Mouse (Mus musculus) neutrophil, adult 5-6 weeks (primary cell): Measurements from ENCODE around the gene Xpo5. TPM values are rescaled to one million over a fixed set of nuclear protein-coding genes. Genes with fewer than 3 reads are reported as not detected.

Source experiments
- ATAC-seq: fragments of 151-379, 151-347 bp; 2 replicates; pipeline ENCODE4 v1.8.0; 2017; ENCODE audit warnings: mild to moderate bottlenecking, moderate TSS enrichment; ENCODE audit not compliant: insufficient number of reproducible peaks, poor library complexity, low FRiP score, severe bottlenecking; ENCODE audit errors: extremely low read depth
- total RNA-seq: library from RNA; stranded (forward); fragments of 200-1000 nt; gene quantifications from 2 replicates; pipeline ENCODE4 v1.2.3, GENCODE M21; 2017

Gene Xpo5
- total RNA-seq, 1 experiment from 2014 or later: 37.5 TPM

DNA sequence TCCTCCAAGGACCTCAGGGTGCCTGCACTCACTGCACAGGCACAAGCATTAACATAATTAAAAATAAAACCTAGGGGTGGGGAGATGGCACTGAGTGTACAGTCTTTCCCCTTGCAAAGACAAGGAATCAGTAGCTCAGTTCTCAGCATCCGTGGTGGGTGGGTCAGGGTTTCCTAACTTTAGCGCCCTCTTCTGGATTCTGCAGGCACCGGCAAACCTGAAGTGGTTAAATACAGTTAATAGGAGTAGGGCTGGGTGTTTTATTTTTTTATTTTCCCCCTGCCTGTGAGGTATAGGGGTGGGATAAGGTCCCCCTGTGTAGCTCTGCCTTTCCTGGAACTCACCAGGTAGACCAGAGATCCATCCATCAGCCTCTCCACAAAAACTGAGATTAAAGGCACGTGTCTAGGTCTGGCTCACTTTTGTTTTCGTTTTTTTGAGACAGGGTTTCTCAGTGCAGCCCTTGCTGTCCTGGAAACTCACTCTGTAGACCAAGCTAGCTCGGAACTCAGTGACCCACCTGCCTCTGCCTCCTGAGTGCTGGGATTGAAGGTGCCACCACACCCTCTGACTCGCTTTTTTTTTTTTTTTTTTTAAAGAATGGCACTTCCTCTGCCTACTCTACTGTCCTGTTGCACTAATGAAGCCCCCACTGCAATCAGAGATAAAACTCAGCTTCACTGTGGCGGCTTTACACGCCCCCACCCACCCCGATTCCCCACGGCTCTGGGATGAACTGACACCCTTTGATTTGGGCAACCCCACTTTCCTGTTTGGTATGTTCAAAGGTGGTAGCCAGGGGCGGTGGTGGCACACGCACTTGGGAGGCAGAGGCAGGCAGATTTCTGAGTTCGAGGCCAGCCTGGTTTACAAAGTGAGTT, 50.2 kb downstream of the Xpo5 start:
- ATAC-seq: no peak

DNA sequence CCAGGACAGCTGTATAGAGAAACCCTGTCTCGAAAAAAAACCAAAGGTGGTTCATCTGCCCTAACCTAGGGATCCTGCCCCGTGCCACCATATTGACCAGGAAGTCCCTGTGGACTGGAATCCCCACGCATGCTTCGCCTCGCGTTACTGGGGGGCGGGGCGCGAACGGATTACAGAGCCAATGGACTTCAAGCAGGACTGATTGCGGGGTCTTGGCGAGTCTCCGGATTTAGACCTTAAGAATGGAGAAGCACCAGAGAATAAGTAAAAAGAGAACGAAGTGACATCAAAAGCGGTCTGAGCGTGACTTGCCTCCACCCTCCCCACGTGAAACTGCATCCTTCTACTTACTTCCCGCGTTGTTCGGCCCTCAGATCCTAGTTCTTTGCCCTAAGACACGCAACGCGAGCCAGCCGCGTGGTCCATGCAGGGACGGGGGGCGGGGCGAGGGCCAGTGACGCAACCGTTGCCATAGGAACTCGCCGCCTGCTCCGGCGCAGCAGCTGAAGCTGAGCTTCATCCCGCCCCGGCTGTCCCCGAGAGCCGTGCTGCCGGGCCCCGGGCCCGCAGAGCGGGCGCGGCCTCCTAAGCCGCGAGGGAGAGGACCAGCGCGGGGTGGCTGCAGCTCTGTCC, 51.0 kb downstream of the Xpo5 start, which contains the start of gene Lrrc73:
Gene Lrrc73, plus strand, starts transcription at position 80 of the 633 bp plus-strand sequence.
- peak; percentile 59 for ATAC-seq

DNA sequence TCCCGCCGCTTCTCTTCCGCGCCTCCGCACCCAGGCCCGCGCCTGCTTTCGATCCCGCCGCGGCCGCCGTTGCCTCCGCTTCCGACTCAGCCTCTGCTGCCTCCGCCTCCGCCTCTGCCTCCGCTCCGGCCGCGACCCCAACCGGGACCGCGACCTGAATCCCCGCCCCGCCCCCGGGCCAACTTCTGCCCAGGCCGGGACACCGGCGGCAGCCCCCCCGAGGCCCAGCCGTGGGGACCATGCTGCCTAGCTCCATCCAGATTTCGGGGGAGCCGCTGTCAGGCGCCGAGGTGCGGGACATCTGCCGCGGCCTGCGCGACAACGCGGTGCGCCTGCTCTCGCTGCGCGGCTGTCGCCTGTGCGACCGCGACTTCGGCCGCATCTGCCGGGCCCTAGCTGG, 51.5 kb downstream of the Xpo5 start:
- no peak for ATAC-seq

DNA sequence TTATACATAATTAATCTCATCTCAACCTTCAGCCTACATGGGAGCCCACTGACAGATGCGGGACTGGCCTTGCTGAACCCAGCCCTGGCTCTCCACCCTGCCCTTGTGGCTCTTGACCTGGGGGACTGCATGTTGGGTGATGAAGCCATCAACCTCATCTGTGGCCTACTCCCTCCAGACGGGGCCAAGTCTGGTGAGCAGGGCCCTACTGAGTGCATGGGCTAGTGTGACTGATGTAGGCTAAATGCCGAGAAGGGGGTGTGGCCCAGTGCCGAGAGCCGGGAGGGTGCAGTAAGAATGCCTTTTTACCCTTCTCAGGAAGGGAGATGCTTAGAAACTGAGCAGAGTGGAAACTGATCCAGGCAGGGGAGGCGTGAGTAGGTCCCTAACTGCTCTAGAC, 52.6 kb downstream of the Xpo5 start:
- ATAC-seq: no peak

DNA sequence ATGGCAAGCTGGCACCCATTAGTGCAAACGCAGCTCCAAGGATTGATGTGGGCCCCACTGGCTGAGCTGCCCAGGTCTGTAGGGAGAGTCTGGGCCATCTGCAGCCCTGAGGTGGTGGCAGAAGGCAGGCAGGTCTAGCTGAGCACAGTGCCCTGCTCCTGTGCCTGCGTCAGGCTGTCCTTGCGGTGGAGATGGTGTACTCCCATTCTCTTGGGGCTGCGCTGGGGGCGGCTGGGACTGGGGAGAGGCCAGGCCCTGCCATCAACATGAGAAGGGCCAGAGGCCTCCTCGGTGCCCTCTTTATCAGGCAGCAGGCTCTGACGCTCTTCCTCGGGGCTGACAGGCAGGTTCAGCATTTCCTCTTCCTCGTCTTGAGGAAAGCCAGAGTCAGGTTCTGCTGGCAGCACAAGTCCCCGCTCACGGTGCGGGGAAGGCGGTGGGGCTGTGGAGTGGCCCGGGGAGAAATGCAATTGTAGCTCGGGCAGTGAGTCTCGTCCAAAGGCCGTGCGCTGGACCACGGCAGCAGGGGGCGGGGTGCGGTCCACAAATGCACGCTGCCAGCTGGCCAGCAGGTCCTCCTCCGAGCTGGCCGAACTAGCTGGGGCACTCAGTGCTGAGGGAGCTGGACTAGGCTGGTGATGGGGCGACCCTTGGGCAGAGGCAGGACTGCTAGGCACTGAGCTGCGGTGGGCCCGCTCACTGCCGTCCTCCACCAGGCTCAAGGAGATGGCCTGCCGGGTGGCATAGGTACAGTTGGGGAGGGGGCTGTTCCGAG, 55.9 kb downstream of the Xpo5 start:
- no peak for ATAC-seq

DNA sequence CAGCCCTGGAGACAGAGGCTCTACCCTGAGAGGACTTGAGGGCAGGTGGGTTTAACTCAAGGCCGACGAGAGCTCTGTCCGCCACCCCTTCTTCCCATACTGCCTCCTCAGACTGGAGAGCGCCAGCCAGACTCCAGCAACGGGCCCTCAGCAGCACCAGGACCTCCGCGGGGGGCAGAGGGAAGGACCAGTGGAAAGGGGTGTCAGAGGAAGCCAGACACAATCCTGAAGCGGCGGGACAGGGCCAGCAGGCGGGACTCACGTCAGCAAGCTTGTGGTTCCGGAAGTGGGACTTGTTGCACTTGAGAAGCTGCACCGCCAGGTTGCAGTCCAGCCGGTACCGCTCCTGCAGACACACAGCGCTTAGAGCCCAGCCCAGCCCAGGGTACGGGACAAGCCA, 57.1 kb downstream of the Xpo5 start:
- ATAC-seq: no peak

DNA sequence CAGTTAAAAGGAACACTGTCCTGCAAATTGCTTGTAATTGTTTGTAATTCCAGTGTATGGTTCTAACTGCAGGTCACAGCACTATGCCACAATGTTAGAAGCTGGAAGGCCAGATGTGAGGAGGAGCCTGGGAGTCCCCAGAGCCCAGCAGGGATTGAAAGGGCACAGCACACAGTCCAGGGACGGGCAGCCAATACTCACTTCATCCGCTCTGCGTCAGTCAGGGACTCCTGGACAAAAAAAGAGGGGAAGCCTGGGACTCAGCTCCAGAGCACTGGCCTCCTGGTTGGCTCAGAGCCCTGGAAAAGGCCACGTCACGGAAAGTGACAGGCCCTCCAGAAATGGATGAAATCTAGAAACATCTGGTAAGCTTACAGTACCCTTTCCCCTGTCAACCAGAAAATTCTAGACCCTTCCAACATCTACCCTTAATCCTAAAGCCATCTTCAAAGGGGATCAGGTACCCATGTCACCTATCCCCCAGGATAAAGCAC, 59.7 kb downstream of the Xpo5 start:
- ATAC-seq: no peak

DNA sequence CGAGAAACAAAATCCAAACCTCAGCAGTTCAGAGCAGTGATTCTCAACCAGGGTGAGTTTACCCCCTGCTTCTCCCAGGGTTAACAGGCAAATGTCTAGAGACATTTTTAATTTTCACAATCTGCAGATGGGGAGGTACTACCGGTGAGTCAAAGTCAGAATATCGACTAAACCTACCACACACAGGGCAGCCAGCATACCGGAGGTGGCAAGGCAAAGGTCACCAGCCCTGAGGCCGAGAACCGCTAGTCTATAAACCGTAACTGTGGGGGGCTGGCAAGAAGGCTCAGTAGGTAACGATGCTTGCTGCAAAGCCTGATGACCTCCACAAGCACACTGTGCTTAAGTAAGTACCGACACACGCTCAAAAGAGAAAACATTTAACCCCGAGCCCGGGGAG, 62.9 kb downstream of the Xpo5 start:
- ATAC-seq: no peak

DNA sequence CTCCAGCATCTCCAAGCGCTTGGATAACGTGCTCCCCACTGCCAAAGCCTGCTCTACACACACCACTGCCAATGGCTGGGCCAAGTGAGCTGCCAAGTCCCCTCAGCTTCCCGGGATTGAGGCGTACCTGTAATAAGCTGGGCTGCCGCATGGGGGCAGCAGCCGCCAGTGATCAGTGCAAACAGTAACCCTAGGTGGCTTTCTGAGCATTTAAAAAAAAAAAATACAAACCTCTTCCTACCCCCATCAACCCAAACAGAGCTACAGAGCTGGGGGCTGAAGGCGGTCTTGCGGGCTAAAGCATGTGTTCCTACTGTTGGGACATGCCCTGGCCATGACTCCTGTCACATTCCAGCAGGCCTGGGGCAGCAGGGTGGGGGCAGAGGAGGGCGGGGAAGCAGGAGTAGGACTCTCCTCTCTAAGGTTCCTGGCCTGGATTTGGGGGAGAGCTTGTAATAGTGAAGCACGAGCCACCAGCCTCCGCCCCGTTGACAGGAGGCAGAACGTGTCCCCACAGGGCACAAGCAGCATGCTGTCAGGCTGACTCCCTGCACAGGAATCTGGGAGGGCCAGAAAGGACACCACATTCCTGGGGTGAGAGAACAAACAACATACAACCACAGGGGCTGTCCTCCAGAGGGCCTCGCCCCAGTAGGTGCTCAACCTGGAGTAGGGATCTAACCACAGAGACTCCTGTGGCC, 63.5 kb downstream of the Xpo5 start:
- ATAC-seq: peak; percentile 52; the same call in 1 of the 2 replicates

DNA sequence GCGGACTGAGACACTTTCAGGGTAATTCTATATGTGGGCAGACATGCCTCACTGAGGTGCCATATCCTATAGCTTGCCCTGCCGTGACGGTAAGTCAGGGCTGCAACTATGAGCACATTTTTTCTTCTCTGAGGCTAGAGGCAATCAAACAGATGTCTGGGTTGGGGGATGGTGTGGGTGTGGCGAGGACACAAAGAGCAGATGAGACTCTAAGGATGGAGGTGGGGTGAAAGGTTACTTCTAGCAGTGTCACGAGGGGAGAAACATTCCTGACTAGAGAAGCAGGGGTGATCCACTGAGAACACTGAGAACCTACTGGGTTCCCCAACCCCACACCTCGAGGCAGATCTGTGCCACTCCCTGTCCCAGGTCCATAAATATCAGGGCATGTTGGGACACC, 64.4 kb downstream of the Xpo5 start:
- ATAC-seq: no peak

DNA sequence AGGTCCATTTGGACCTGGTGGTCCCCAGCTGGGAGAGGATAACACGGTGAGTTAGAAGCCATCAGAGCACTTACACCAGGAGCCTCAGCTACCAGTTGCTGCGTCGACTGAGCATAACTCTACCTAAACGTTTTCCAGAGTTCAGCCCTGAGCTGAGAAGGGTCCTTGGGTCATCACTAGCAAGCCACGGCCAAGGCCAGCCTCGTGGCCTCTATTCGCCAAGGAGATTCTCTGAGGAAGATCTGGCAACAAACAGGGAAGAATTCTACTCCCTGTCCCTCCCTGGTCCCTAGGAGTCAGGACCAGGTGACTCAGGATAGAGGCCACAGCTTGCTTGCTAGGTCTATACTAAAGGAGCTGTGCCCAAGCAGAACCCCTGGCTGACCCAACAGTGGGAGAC, 64.9 kb downstream of the Xpo5 start:
- no peak for ATAC-seq

DNA sequence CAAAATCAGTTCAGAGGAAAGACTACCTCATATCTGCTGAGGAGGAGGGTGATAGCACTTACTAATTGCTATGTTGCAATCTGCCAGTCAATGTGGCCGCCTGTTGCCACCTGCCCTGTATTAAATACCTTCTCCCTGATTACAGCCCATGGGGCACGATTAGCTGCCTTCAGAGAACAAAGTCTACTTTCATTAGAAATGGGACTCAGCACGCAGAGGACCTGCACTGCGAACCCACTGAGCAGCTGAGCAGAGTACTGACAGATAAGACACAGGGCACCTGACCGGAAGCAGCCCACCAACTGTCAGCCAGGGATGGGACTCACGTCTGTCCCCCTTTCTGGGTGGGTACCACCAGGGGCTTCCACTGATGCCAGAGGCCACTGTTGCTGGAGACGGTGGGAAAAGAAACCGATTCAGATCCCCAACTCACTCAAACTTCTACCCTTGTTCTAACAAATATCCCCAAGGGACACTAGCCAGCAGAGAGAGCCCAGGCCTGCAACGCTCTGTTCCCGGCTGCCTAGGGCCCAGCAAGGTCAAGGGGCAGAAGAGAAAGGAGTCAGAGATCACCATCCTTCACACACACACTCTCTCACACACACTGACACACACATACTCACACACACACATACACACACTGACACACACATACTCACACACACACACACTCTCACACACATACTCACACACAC, 65.6 kb downstream of the Xpo5 start:
- ATAC-seq: no peak

DNA sequence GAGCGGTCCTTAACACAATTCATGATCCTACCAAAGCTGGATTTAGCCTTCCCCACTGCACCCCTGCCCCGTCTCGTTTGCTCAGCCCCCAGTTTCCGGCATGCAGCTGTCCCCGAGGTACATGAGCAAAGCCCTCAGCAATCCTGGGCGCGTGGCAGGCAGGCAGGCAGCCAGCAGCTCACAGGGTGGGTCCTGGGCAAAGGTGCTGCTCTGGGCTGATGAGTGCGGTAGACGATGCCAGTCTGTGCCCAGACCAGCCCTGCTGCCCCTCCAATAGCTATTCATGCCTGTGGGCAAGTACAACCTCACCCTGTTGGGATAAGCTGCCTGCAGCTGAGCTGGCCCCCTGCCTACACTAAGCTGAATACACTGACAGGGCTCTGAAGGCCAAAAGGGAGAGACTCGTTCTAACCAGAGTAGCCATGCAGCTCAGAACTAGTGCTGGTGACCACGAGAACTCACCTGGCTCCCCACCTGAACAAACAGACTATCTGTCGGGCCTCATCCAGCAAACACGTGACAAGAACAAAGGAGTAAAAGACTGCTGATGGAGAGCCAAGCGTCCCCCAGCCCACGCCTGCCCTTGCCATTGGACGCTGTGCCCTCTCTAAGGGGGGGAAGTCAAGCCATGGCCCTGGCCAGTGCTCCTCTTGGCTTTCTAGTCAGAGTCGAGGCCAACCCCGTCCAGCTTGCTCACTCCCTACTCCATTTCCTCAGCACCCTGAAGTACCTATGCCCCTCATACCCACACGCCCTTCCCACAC, 67.4 kb downstream of the Xpo5 start:
- no peak for ATAC-seq

DNA sequence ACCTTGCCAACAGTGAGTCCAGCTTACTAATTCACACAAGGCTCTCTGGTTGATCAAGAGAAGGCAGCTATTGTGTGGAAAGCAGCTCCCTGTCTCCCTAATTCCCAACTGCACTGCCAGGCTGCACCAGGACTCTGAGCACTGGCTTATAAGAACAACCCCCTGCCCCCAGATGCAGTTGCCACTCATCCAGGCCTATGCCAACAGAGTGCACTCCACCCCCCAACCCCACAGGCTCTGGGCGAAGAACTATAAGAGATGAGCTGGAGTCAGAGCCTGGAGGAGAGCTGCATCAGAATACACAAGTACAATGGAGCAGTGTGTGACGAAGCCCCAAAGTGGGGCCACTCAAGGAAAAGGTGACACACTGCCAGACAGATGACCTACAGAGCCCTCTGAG, 69.5 kb downstream of the Xpo5 start:
- no peak for ATAC-seq

DNA sequence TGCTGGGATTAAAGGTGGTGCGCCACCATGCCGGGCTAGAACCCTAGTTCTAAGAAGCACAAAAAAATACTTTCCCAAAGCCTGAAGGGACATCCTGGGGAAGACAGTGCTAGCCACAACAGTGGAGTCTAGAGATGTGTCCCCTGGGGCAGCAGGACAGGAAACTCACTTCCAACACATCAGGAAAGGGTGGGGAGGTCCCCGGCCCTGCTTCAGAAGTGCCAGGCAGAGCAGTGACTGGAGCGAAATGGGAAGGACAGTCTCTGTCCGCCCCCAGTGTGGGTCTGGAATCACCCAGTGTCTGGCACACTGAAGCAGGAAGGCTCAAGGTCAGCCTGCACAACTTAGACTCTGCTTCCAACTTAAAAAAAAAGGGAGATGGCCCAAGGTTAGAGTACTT, 70.1 kb downstream of the Xpo5 start:
- no peak for ATAC-seq

DNA sequence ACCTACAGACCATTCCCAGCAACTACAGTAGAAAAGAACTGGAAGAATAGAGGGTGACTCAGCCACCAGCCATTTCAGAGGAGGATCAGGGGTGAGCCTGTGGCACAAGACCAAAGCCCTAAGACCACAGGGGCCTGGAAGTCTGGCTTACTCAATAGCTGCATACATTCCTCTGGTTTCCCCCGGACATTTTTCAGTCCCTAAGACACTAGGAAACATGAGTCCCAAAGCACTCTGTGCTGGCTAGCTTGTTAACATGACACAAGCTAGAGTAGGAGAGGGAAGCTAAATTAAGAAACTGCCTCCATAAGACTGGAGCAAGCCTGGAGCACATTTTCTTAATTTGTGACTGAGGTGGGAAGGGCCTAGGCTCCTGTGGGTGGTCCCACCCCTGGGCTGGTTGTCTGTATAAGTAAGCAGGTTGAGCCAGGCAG, 71.2 kb downstream of the Xpo5 start:
- no peak for ATAC-seq

DNA sequence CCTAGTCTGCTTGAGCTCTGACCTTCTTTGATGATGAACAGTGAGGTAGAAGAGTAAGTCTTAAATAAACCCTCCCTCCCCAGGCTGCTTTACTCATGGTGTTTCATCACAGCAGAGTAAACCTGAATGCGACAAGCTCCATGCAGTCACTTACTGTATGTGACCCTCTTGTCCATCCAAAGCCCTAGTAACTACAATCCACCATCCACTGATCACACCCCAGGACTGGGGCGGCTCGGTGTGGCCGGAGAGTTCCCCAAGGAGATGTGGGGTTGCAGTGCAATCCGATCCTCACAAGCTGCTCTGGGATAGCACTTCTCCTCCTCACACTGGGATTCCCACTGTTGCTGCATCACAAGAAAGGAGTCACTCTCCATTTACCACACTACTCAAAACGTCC, 71.9 kb downstream of the Xpo5 start:
- no peak for ATAC-seq

DNA sequence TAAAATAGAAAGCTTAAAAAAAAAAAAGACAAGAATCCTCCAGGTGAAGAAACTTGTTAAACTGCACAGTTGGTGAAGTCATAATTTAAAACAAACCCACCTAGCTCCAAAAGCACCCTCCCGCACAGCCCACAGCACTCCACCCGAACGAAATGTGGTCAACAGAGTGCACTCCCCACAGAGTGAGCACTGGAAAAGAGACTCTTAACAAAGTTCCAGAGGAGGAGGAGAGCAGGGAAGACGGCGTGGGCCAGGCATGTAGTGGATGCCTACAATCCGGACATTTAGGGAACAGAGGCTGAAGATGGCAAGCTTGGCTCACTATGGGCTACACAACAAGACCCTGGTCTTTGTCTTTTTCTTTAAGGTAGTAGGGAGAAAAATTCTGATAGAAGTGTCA, 72.5 kb downstream of the Xpo5 start:
- ATAC-seq: no peak
